Mouse (Mus musculus): ENCODE results near the gene Inpp5k.
"Not testable (repeated sequence)": the region's sequence is repeated elsewhere in the genome, so short reads cannot be mapped to it uniquely, and the experiment has no call there.

Inpp5k gene

DNA sequence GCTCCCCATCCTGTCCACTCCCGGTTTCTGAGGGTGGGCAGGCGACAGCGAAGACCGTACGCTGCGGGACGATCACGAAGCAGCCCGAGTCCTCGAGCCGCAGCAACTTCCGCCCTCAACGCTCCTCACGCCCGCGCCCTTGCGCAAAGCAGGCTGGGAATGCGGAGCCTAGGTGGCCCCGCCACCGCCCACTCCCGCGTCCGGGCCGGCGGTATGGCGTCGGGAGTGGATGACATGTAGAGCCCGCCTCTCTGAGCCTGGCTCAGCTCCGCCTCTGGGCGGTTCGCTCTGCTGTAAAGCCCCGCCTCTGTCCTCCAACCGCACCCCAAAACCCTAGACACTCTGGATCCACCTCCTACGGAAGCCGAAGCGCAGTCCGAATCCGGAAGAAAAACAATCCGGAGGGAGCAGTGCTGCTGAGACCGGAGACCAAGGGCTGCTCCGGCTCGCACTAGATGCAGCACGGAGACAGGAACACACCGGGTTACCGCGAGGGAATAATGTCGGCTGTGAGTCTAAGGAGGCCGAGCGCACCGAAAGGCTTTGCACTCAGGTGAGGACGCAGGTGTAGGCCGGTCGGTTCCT lies at the start of gene Inpp5k:
Inpp5k (plus strand) TSS at position 344 of the 585 bp plus-strand sequence.
- peak; percentile 96 to 99 for DNase-seq

DNA sequence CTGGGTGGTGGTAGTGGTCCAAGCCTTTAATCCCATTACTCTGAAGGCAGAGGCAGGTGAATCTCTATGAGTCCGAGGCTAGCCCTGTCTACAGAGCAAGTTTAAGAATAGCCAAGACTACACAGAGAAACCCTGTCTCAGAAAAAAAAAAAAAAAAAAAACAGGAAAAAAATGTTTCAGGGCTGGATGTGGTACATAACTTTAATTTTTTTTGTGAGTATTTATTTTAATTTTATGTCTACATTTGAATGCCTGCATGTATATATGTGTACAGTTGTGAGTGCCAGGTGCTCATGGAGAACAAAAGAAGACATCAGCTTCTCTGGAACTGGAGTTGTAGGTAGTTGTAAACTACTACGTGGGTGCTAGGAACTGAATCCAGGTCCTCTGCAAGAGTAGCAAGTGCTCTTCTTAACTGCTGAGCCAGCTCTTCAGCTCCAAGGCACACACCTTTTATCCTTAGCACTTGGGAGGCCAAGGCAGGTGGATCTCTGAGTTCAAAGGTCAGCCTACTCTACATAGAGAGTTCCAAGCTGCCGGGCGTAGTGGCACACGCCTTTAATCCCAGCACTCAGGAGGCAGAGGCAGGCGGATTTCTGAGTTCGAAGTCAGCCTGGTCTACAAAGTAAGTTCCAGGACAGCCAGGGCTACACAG lies 49.2 kb upstream of the Inpp5k start:
- DNase-seq: no peak

DNA sequence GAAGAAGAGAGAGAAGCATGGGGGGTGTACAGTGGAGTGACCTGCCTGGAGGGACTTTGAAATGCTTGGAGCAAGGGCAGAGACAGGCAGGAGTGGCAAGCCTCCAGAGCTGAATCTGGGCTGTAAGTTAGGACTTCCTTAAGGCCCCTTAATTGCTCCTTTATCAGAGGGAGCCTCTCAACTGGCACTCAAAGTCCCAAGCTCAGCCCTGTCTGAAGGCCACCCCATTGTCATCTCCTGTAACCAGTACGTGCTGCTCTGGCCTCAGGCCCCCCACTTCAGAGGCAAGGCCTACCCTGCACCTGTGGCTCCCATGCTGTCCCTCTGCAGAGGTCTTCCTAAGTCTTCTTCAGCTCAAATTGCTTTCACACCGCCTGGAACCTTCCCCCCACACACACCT lies 47.3 kb upstream of the Inpp5k start:
- DNase-seq: no peak

DNA sequence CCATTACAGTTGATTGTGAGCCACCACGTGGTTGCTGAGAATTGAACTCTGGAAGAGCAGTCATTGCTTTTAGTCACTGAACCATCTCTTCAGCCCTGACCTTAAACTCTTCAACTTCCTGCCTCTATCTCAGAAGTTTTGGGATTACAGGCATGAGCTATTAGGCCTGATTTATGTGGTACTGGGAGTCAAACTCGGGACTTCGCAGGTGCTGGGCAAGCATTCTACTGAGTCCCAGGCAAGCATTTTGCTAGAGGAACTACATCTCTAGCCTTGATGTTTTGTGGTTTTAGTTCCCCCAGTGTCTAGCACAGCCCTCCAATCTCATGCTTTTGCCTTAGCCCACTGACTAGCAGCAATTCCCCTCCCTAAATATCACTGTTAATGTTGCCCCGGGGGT lies 45.7 kb upstream of the Inpp5k start:
- DNase-seq: no peak

DNA sequence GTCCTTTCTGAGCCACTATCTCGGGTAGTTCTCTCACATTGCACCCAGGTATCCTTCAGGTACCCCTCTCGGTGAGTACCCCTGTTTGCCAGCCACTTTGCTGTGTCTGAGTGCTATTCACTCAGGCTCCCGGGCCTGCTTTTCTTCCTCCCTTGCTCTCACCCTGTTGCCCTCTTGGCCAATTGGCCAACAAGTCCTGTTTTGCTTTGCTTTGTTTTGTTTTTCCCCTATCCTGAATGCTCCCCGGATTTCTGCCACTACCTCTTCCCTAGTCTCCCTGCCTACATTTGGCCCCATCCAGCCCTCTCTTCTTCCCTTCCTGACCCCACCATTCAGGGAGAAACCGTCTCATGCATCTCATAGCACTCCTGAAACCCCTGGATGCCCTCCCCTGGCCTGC lies 44.8 kb upstream of the Inpp5k start:
- DNase-seq: no peak

DNA sequence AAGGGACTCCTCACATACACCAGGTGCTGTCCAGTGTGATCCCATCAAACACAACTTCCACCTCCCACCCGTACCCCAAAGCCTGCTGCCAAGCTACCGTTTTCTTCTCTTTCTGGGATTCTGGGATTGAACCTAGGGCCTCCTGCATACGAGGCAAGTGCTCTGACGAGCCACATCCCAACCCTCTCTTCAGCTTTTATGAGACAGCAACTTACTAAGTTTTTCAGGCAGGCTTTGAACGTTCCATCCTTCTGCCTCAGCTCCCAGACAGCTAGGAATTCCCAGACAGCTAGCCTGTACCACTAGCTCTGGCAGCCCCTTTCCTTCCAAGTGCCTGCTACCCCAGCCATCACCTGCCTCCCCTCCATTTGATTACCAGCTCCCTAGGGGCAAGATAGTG lies 43.8 kb upstream of the Inpp5k start:
- no peak for DNase-seq

DNA sequence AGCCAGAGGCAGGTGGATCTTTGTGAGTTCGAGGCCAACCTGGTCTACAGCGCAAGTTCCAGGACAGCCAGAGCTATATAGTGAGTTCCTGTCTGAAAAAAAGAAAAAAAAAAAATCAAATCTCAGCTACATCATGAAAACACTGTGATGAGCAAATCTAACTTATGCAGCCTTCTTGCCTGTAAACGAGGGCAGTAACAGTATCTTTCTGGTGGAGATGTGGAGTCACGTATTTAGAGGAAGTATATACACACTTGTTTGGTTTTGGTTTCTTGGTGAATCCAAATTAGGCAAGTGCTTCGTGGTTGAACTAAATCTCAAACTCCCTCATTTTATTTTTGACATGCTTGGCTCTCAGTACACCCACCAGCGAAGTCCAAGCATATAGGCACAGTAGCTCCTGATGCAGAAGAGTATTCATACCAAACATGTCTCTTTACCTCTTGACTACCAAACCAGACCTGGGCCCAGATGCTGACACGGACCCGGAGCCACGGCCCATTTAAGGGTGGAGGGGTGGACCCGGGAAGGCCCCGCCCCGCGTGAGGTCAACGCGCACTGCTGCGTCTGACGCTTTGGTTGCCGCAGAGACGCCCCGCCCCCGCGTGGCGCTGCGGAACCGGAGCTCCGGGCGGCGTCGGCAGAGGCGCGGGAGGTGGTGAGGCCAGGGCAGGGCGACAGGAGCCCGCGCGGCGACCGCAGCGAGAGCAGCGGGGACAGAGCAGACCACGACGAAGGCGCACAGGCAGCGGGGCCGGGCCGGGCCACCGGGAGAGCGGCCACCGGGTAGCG lies 43.1 kb upstream of the Inpp5k start, which contains the start of gene Pitpna:
Pitpna (plus strand) TSS at position 605 of the 792 bp plus-strand sequence.
- peak; percentile 97 to 98 for DNase-seq

DNA sequence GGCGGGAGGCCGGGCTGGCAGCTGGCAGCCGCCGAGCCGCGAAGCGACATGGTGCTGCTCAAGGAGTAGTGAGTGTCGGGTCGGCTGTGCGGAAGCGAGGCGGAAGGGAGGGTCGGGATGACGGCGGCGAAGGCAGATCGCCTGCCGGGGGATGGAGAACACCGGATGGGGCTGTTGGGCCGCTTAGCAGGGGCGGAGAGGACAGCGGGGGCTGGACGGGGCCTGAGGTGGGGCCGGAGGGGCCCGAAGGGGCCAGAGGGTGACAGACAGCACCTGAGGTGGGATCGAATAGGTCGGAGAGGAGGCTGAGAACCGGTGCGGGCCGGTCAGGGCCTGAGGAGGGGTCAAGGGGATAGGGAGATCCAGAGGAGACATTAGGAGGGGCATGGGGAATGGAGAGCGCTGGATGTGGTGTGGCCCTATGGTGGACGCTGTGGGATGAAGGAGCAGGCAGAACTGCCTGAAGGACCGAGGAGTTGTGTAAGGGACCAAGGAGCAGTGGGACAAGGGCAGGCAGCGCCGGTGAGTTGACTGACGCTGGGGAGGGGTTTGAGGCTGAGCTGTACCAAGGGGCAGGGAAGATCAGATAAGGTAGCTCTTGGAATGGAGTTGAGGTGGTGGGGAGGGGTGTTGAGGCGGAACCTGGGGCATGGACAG lies 42.4 kb upstream of the Inpp5k start:
- peak; percentile 65 to 88 for DNase-seq

DNA sequence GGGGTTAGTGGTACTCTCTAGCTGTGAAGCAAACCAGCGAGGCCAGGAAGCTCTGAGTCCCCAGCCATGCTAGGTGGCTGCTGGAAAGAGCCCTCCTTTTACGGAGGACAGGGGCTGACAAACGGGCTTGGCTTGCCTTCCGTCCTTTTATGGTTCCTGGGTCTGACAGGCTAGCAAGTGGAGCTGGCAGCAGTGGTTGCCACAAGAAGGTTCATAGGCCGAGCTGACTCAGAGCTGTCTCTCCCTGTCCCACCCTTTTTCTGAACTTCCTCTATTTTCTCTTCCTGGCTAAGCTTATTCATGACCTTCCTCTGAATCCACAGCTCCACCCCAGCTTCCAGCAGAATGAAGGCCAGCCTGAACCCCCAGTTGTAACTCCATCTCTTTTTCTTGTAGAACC lies 38.2 kb upstream of the Inpp5k start:
- no peak for DNase-seq

DNA sequence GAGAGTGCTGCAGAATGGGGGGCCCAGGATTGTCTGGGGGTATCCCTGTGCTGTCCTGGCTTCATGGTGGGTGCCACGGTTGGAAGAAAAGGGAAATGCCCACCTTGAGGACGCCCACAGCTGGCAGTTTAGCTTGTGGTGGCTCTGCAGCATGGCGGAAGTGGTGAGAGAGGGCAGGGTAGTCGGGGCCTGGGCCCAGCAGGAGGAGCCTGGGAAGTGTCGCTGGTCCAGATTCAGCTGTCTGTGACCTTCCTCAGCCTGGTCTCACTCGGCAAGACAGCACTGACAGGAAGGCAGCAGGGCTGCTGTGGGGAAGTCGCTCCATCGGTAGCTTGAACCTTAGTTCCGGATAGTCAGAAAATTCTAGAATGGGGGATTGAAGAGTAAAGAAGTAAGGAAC lies 36.4 kb upstream of the Inpp5k start:
- no peak for DNase-seq

DNA sequence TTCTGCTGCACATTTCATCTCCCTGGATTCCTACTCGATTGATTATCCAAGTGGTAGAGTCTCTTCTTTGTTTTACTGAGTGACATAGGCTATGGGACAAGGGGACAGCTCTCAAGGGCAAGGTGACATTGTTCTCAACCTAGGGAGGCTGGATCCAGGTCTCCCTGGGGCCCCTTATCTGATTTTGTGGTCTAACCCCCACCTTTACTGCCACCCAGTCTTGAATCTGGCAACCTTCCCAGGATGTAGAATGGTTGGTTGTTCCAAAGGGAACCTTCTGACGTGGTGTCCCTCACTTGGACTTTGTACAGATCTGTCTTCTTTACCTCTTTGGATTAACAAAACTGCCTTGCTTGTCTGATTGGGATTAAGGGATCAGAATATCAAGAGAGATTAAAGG lies 35.4 kb upstream of the Inpp5k start:
- DNase-seq: peak; percentile 39 to 52

DNA sequence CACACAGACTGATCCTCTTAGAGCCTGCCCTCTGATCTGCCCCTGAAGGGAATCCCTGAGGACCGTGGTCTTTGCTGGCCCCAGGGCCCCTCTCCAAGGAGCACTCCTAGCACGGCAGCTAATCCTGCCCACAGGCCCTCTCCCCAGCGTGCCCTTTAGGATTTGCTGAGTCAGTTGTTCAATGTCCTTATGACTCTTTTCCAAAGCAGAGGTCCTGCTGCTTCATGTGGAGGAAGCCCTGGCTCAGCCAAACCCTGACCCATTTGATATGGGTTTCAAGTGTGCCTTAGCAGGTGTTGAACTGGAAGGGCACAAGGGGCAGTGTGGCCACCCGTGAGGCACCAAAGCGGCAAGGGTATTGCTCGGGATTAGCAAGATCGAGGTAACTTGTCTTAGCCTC lies 35.0 kb upstream of the Inpp5k start:
- peak in 1 of 2 experiments; percentile 55 for DNase-seq

DNA sequence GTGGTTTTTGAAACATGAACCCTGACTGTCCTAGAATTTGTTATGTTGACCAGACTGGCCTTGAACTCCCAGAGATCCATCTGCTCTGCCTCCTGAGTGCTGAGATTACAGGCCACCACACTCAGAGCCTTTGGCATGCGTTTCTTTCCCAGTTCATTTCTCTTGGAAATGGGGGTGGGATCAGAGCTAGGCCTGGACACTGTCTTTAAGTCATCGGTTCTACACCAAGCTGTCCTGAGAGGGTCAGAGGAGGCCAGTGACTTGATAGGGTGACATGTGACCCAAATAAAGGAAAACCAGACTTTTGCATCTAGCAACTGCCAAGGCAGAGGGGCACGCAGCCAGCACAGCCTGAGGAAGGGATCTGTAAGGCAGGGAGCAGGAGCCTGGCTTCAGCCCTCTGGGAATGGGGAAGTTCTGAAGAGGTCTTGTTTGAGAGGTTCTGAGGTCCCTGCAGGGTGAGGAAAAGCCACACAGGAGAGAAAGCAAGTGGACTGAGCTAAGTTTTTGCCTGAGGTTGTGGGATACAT lies 34.0 kb upstream of the Inpp5k start:
- peak; percentile 44 to 62 for DNase-seq

DNA sequence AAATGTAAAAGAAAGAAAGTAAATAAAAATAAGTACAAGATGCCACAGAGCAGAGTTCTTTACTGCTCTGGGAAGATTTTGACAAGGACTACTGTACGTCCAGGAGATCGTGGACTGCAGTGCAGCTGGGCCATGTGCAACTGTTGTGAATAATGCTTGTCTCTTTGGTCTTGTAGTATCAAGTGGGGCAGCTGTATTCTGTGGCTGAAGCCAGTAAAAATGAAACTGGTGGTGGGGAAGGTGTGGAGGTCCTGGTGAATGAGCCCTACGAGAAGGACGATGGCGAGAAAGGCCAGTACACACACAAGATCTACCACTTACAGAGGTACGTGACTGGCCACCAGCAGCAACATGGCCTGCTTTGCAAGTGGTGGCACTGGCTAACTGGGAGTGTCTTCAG lies 32.8 kb upstream of the Inpp5k start:
- DNase-seq: no peak

DNA sequence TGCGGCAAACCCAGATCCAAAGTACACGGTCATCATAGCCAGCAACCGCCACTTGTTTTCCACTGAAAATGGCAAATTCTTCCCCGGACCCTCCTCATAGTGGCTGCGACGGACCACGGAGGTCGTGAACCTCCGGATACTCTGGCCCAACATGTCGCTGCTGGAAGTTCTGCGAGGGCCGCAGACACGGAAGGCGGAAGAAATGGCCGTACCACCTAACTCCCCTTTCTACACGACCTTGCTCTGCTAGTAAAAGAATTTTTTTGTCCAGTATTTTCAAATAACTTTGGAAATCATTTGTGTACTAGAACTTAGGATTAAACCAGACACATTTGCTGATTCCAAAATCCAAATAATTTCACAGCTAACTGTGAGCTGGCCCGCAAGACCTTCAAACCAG lies 31.0 kb upstream of the Inpp5k start:
- DNase-seq: not testable (repeated sequence)

DNA sequence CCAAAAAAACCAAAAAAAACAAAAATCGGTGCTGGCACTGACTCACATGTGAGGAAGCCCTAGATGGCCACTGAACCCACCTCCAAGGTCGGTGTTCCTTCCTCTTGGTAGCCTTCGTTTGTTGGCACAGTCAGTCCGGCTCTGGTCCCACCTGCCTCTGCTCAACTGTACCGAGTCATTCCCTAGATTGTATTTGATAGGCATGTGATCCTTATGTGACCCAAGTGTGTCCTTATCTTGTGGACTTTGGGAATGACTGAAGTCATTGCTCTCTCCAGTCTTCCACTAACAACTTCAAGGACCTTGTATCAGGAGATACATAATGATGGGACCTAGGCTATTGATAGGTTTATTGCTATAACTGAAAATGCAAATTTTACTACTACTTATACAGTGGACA lies 26.0 kb upstream of the Inpp5k start:
- no peak for DNase-seq

DNA sequence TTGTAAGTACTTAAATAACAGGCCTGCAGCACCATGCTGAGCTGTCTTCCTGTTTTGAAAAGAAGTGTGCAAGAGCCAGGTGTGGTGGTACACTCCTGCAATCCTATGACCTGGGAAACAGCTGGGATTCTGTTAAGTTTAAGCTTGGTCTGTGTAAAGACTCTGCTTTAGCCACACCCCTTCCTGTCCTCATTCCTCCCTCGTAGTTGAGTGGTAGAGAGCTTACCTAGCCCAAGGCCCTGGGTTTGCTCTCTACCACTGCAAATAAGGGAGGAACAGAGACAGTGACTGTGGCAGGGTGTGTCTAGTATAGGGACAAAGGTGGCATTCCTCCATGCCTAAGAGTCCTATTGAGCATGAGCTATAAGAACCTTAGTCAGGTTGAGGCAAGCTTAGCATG lies 25.5 kb upstream of the Inpp5k start:
- no peak for DNase-seq

DNA sequence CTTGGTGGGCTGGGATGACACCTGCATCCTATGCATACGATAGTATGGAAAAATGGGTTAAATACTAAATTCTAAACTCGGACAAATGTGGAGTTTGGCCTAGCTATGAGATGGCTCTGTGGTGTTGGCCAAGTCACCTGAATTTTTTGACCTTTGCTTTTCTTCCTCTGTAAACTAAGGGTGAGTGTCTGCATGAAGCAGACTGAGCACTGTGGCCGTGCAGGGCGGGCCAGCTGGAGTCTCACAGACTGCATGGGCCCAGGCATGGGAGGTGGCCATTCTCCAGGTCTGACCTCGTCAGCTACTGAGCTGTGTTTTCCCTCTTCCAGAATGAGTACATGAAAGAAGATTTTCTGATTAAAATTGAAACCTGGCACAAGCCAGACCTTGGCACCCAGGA lies 22.0 kb upstream of the Inpp5k start:
- peak; percentile 41 to 69 for DNase-seq

DNA sequence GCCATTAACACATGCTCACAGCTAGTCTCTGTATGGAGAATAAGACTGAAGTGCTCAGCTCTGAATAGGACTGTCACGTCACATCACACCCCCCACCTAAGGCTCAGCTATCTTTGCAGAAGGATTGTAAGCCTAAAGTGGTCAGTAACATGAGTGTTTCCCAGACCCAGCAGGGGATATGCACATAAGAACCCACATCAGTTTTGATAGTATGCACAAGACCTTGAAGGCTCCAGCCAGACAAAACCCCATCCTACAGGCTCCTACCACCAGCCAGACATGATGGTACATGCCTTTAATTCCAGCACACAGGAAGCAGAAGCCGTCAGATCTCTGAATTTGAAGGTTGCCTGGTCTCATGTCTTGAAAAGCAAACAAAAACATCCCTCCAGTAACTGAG lies 20.8 kb upstream of the Inpp5k start:
- no peak for DNase-seq

DNA sequence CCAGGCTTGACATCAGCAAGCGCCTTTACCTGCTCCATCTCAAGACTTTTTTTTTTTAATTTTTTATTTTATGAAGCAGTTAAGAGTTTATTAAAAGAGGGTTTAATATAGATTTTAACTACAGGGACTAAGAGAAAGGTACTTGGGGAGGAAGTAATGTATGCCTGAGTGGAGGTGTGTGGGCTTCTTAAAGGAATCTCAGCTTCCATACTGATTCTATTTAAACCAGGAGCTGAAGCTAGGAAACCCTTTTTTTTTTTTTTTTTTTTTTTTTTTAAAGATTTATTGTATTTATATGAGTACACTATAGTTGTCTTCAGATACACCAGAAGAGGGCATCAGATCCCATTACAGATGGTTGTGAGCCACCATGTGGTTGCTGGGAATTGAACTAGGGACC lies 16.0 kb upstream of the Inpp5k start:
- DNase-seq: no peak

DNA sequence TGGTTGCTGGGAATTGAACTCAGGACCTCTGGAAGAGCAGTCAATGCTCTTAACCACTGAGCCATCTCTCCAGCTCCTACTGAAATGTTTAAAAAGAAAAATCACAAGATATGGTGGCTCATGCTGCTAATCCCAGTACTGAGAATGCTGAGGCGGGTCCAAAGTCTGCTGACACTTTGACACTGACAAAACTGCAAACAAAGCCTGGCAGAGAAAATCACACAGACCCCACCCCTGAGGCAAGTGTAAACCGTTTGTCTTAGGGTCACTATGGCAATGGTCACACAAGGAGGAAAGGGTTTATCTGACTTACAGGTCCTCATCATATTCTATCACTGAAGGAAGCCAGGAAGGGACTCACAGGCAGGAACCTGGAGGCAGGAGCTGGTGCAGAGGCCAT lies 15.2 kb upstream of the Inpp5k start:
- DNase-seq: no peak

DNA sequence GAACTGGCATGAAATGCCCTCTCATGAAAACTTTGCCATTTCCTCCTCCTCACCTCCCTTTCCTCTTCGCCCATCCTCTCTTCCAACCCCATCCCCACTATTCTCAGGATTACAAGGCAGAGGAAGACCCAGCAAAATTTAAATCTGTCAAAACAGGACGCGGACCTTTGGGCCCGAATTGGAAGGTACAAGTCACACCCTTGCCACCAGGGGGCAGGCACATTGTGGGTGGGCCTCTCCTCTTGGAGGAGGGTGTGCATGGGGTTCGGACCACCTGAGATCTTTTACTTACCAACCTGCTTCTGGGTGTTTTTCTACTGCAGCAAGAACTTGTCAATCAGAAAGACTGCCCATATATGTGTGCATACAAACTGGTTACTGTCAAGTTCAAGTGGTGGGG lies 11.7 kb upstream of the Inpp5k start:
- DNase-seq: peak in 1 of 2 experiments; percentile 45

DNA sequence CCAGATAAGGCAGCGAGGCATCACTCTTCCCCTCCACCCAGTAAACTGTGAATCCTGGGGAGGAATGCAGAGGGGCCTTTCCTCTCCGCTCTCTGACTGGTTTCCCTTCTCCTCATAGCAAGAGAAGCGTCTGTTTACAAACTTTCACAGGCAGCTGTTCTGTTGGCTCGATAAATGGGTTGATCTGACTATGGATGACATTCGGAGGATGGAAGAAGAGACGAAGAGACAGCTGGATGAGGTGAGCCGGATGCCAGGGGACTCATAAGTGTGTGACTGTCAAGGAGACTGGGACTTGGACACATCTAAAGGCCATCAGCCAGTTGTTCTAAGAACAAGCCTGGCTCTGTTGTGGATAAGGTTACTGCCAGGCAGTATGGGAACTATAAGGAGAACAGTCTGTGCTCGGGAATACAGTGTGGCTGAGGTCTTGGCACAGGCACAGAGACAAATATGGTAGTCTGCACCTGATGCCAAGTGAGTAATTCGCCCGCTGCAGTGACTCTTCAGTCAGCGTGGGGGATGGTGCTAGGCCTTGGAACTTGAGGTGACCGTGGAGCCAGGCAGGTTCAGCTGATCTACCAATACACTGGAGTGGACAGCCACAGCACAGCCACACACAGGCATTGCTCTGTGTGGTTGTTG lies 10.5 kb upstream of the Inpp5k start:
- DNase-seq: peak in 1 of 2 experiments; percentile 29

Data from kidney, postnatal 25 days (tissue).